Mouse (Mus musculus) cerebellum, postnatal 14 days (tissue): ENCODE measurements around the gene Sun1.

Experiments
- DNase-seq, 2 experiments: peaks; one replicate each; pipeline ENCODE4 v3.0.0; 2021; ENCODE audit warnings: mixed read lengths in 2 of 2

Sun1 gene

GRCm38 (mm10) chr5:139208871-139209684 is 8.6 kb downstream of the Sun1 start:
- peak; percentile 52 to 69 for DNase-seq

GRCm38 (mm10) chr5:139209685-139210026 is 9.2 kb downstream of the Sun1 start:
- DNase-seq = no peak

GRCm38 (mm10) chr5:139211737-139212385 is 11.4 kb downstream of the Sun1 start:
- peak in 1 of 2 experiments; percentile 42 for DNase-seq

- DNase-seq = no peak
Measured at GRCm38 (mm10) chr5:139214298-139214697, 13.9 kb downstream of the Sun1 start.

- DNase-seq = no peak
Measured at GRCm38 (mm10) chr5:139215184-139215583, 14.7 kb downstream of the Sun1 start.

GRCm38 (mm10) chr5:139216121-139216520 is 15.7 kb downstream of the Sun1 start:
- DNase-seq = no peak

- no peak for DNase-seq
Measured at GRCm38 (mm10) chr5:139216774-139217173, 16.3 kb downstream of the Sun1 start.

GRCm38 (mm10) chr5:139220006-139220515 is 19.6 kb downstream of the Sun1 start:
- DNase-seq = no peak

- no peak for DNase-seq
Measured at GRCm38 (mm10) chr5:139220610-139221009, 20.2 kb downstream of the Sun1 start.

- DNase-seq = no peak
Measured at GRCm38 (mm10) chr5:139223331-139223730, 22.9 kb downstream of the Sun1 start.

- no peak for DNase-seq
Measured at GRCm38 (mm10) chr5:139227236-139227635, 26.8 kb downstream of the Sun1 start.

GRCm38 (mm10) chr5:139227645-139228044 is 27.2 kb downstream of the Sun1 start:
- DNase-seq = no peak

GRCm38 (mm10) chr5:139228318-139228717 is 27.9 kb downstream of the Sun1 start:
- no peak for DNase-seq

- DNase-seq = no peak
Measured at GRCm38 (mm10) chr5:139229716-139230115, 29.3 kb downstream of the Sun1 start.

GRCm38 (mm10) chr5:139232083-139232482 is 31.6 kb downstream of the Sun1 start:
- DNase-seq = no peak

GRCm38 (mm10) chr5:139234423-139234822 is 34.0 kb downstream of the Sun1 start:
- DNase-seq = no peak

GRCm38 (mm10) chr5:139237436-139237835 is 37.0 kb downstream of the Sun1 start:
- DNase-seq = no peak

GRCm38 (mm10) chr5:139241022-139241761 is 40.8 kb downstream of the Sun1 start:
- DNase-seq = no peak

- DNase-seq = no peak
Measured at GRCm38 (mm10) chr5:139243384-139243783, 42.9 kb downstream of the Sun1 start.

- no peak for DNase-seq
Measured at GRCm38 (mm10) chr5:139247767-139248166, 47.3 kb downstream of the Sun1 start.

GRCm38 (mm10) chr5:139248846-139249245 is 48.4 kb downstream of the Sun1 start:
- no peak for DNase-seq

GRCm38 (mm10) chr5:139251279-139251678 is 50.8 kb downstream of the Sun1 start:
- no peak for DNase-seq

- DNase-seq = no peak
Measured at GRCm38 (mm10) chr5:139251736-139252080, 51.3 kb downstream of the Sun1 start.
